Mouse (Mus musculus): ENCODE measurements at regions not wholly inside any gene's neighbourhood (a gene's known extent, or its start where the extent isn't known, plus 50 kb on each side); places are given as distances from the start of the nearest gene placed in this dataset.

DNA sequence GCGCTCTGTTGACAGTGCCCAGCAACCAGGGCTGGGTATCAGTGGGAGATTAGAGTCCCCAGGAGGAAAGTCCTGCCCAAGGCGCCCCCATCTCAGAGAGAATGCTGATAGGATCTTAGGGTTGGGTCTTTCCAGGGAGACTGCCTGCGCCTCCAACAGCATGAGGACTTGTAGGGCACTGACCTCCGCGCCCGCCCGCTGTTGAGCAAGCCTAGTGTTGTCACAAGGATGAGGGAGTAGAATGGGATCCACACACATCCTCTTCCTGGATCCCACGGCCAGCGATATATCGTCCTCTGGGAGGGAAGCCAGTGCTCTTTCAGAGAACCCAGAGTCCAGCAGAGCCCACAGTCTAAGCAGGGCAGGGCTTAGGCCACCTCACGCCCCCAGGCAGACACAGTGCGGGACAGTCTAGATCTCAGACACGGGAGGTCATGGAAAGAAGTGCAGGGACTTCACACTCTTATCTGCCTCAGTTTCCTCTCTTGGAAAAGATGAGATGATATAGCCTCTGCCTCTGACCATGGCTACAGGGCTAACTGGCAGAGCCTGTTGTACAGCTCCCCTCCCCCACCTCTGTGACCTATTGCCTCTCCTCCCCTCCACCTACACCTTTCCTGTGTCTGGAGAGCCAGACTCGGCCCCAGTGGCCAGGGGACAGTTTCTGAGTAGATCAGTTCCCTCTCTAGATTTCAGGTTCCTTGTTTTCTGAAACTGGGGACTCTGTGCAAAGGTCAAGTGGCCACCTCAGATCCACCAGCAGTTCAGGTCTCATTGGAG, 52.0 kb upstream of the Dusp5 start:
- 50% methylated on average over 14 of the region's 14 CpGs for WGBS (ENCODE audit: insufficient replicate concordance)

DNA sequence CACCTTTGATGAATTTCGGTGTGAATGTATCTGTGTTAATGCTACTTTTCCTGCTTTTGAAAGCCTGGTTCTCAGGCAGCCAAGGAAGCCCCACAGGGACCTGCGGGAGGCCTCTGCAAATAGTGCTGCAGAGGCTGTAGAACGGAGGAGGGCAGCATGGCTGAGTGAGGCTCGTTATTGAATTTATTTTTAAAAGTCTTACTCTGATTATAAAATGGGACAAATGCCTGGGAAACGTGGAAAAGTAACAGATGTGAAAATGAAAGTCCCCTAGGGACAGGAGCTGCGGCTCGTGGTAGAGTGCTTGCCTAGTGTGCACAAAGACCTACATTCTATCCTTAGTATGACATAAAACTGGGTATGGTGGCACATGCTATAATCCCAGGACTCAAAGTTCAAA, 59.7 kb upstream of the Dusp5 start:
- Histone ChIP-seq H3K27ac (ENCODE audit: low read depth, low read length) (no peak overlapping the region), H3K4me1 (ENCODE audit: control insufficient read depth, insufficient read depth, low read length) (no peaks in the 10 kb centered on the region), H3K9me3 (replicated peaks; ENCODE audit: control insufficient read depth, low read length) (peaks cover 6% of the 10 kb centered on the region; the same call in 1 of the 2 replicates), H3K36me3 (ENCODE audit: control insufficient read depth, insufficient read depth, low read length) (no peaks in the 10 kb centered on the region), H3K27me3 (ENCODE audit: control insufficient read depth, insufficient read depth, low read length) (no peaks in the 10 kb centered on the region), H3K4me3 (ENCODE audit: low read depth, low read length) (no peak overlapping the region), H3K4me2 (no peak overlapping the region), H3K9ac (ENCODE audit: low read depth, low read length) (no peak overlapping the region)
- 49% methylated on average over 7 of the region's 7 CpGs for WGBS (ENCODE audit: insufficient replicate concordance)
- ATAC-seq (replicated peaks; ENCODE audit: insufficient number of reproducible peaks, low FRiP score, low TSS enrichment): no peak

More for the DNA sequence above, 52.0 kb upstream of the Dusp5 start:
- no peaks in the 10 kb centered on the region; the same call in none of the 2 replicates for H3K4me1 ChIP-seq (ENCODE audit: control insufficient read depth, insufficient read depth, low read length)
- H3K27me3 ChIP-seq (ENCODE audit: control insufficient read depth, insufficient read depth, low read length): no peaks in the 10 kb centered on the region
- H3K27ac ChIP-seq (ENCODE audit: low read depth, low read length): no peak overlapping the region
- H3K4me2 ChIP-seq: no peak overlapping the region
- no peaks in the 10 kb centered on the region for H3K9me3 ChIP-seq (replicated peaks; ENCODE audit: control insufficient read depth, low read length)
- H3K36me3 ChIP-seq (ENCODE audit: control insufficient read depth, insufficient read depth, low read length): no peaks in the 10 kb centered on the region
- no peak overlapping the region for H3K9ac ChIP-seq (ENCODE audit: low read depth, low read length)
- H3K4me3 ChIP-seq (ENCODE audit: low read depth, low read length): no peak overlapping the region
- no peak for ATAC-seq (replicated peaks; ENCODE audit: insufficient number of reproducible peaks, low FRiP score, low TSS enrichment)

DNA sequence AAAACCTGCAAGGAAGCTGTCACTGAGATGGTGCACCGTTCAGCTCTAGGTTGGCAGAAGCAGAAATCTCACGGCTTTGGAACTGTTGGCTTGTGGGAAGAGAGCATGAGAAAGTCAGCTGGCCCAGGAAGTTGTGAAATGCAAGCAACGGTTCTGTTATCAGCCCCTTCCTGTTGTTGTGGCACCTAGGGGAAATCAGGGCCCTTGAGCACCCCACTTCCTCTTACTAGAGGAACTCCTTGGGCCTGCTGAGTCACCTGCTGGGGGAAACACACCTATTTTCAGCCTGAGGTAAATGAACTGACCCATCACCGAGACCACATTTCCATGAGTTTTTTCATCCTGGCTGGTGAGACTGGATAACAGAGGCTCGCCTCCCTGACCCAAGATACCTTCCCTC, 64.2 kb upstream of the Dusp5 start:
- WGBS (ENCODE audit: insufficient replicate concordance): 53% methylated on average over 5 of the region's 5 CpGs
- Histone ChIP-seq H3K27ac (ENCODE audit: low read depth, low read length) (no peak overlapping the region), H3K4me1 (ENCODE audit: control insufficient read depth, insufficient read depth, low read length) (peaks cover 3% of the 10 kb centered on the region; the same call in 1 of the 2 replicates), H3K4me3 (ENCODE audit: low read depth, low read length) (no peak overlapping the region), H3K36me3 (ENCODE audit: control insufficient read depth, insufficient read depth, low read length) (no peaks in the 10 kb centered on the region), H3K27me3 (ENCODE audit: control insufficient read depth, insufficient read depth, low read length) (no peaks in the 10 kb centered on the region), H3K4me2 (no peak overlapping the region), H3K9me3 (replicated peaks; ENCODE audit: control insufficient read depth, low read length) (peaks cover 6% of the 10 kb centered on the region; the same call in 1 of the 2 replicates), H3K9ac (ENCODE audit: low read depth, low read length) (no peak overlapping the region)
- ATAC-seq (replicated peaks; ENCODE audit: insufficient number of reproducible peaks, low FRiP score, low TSS enrichment): no peak

DNA sequence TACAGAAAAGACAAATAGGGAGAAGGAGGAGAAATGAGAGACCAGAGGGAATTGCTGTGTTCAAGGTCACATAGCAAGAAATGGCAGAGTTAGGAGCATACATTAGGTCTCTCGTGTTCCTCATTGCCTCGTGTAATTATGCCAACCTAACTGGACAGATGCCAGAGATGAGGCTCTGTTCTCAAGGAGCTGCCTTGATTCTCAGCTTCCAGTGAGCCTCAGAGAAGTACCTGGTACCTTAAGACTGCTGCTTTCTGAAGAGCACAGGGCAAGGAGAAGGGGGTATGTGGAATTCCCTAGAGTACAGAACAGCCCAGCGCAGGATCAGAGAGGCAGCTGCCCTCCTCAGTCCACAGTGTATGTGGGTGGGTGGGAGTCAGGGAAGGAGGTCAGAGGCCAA, 64.8 kb upstream of the Dusp5 start:
- Histone ChIP-seq H3K27ac (ENCODE audit: low read depth, low read length) (no peak overlapping the region), H3K36me3 (ENCODE audit: control insufficient read depth, insufficient read depth, low read length) (no peaks in the 10 kb centered on the region), H3K4me3 (ENCODE audit: low read depth, low read length) (no peak overlapping the region), H3K4me1 (ENCODE audit: control insufficient read depth, insufficient read depth, low read length) (peaks cover 3% of the 10 kb centered on the region; the same call in 1 of the 2 replicates), H3K4me2 (no peak overlapping the region), H3K9ac (ENCODE audit: low read depth, low read length) (no peak overlapping the region), H3K27me3 (ENCODE audit: control insufficient read depth, insufficient read depth, low read length) (no peaks in the 10 kb centered on the region), H3K9me3 (replicated peaks; ENCODE audit: control insufficient read depth, low read length) (peaks cover 6% of the 10 kb centered on the region; the same call in 1 of the 2 replicates)
- WGBS (ENCODE audit: insufficient replicate concordance): 79% methylated on average over 3 of the region's 3 CpGs
- no peak for ATAC-seq (replicated peaks; ENCODE audit: insufficient number of reproducible peaks, low FRiP score, low TSS enrichment)

DNA sequence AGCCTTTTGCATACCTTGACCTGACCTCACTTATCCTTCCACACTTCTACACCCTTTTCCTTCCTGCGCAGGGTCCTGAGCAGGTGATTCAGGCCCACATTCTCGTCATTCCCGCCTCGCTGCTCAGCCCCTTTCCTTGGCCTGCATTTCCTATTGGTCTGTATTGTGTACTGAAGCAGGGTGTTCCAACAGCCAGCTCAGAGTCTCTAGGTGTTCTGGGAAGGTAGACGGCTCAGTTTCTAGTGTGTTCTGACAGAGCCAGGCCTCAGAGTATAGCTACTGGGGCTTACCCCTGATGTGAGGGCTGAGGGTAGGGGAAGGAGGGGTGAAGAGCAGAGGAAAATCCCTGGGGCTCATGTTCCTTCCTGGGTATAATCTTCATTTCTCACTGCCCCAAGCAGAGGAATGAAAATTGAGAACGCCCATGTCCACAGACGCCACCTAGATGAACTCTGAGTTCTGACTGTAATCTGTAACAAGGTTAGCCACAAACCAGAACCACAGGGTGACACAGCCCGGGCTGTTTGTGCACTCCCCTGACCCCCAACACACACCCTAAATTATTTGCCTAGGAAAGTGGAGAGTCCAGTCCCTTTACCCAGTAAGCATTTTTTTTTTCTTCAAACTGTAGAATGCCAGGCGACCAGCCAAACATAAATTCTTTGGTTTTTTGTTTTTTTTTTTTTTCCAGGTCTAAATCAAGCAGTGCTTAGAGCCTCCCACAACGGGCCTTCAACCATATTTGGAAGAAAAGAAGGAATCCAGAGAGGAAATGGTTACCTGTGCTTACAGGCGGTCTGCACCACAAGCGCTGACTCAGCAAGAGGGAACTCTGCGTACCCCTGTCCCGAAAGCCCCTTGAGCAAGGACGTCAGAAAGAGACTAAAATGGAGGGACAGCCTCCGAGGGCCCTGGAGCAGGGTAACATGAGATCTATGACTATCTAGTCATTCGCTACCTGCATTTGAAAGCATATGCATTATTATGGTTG, 67.6 kb upstream of the Dusp5 start:
- Histone ChIP-seq H3K4me1 (ENCODE audit: control insufficient read depth, insufficient read depth, low read length) (peaks cover 3% of the 10 kb centered on the region; the same call in 1 of the 2 replicates), H3K27ac (ENCODE audit: low read depth, low read length) (no peak overlapping the region), H3K9ac (ENCODE audit: low read depth, low read length) (no peak overlapping the region), H3K9me3 (replicated peaks; ENCODE audit: control insufficient read depth, low read length) (0 out of 2 replicates have a peak, but pooled peaks cover 2% of the 10 kb centered on the region), H3K4me2 (peak overlapping the region; percentile 38; the same call in 1 of the 2 replicates), H3K27me3 (ENCODE audit: control insufficient read depth, insufficient read depth, low read length) (no peaks in the 10 kb centered on the region), H3K36me3 (ENCODE audit: control insufficient read depth, insufficient read depth, low read length) (no peaks in the 10 kb centered on the region), H3K4me3 (ENCODE audit: low read depth, low read length) (no peak overlapping the region)
- 59% methylated on average over 17 of the region's 17 CpGs for WGBS (ENCODE audit: insufficient replicate concordance)
- no peak for ATAC-seq (replicated peaks; ENCODE audit: insufficient number of reproducible peaks, low FRiP score, low TSS enrichment)

DNA sequence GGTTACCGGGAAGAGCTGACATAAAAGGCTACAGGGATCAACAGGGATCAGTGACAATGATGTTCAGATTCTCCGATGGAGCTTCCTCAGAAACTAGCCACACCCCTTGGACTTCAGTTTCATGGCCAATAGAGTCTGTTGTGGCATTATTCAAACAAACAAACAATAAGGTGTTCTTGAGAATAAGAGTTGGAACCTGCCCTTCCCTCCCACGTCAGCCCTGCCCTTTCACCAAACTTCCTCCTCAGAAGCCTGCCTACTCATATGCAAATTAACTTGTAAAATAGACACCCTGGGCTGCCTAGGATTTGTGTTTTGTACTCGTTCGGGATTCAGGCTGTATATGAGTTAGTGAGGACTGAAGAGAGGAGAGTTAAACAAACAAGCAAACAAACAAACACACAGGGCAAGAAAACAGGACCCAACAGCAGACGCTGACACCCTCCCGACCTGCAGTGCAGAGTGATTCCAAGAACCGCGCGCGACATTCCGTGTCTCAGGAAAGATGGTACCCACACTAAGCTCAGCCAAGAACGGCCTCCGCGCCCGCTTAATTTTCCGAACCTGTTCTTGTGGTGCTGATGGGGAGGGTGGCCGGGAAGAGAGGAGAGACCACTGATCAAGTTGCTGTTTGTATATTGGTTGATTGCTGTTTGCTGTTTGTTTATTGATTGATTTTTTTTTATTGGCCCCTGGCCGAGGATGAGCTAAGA, 68.4 kb upstream of the Dusp5 start:
- no peak overlapping the region for H3K9ac ChIP-seq (ENCODE audit: low read depth, low read length)
- no peak for ATAC-seq (replicated peaks; ENCODE audit: insufficient number of reproducible peaks, low FRiP score, low TSS enrichment)
- peaks cover 3% of the 10 kb centered on the region; the same call in 1 of the 2 replicates for H3K4me1 ChIP-seq (ENCODE audit: control insufficient read depth, insufficient read depth, low read length)
- H3K27ac ChIP-seq (ENCODE audit: low read depth, low read length): no peak overlapping the region
- WGBS (ENCODE audit: insufficient replicate concordance): 11% methylated on average over 19 of the region's 19 CpGs
- peak overlapping the region; percentile 38 for H3K4me2 ChIP-seq
- H3K36me3 ChIP-seq (ENCODE audit: control insufficient read depth, insufficient read depth, low read length): no peaks in the 10 kb centered on the region
- no peak overlapping the region for H3K4me3 ChIP-seq (ENCODE audit: low read depth, low read length)
- H3K27me3 ChIP-seq (ENCODE audit: control insufficient read depth, insufficient read depth, low read length): no peaks in the 10 kb centered on the region
- no peaks in the 10 kb centered on the region for H3K9me3 ChIP-seq (replicated peaks; ENCODE audit: control insufficient read depth, low read length)

DNA sequence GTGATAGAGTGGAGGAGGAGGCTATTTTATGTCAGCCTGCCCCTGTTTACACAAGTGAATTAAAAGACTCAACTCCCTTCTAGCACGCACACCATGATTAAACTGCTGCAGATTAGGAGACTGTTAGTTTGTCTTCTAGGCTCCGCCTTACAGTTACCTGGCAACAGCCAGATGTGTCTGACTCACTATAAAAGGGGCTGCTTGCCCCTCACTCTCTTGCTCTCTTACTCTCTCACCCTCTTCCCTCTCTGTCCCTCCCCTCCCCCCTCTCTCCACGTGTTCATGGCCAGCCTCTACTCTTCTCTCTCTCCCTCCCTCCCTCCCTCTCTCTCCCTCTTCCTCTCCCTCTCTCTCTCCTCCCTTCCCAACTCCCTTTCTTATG, 69.0 kb upstream of the Smndc1 start:
- Histone ChIP-seq H3K27ac (ENCODE audit: low read depth, low read length) (no peak overlapping the region), H3K9ac (ENCODE audit: low read depth, low read length) (no peak overlapping the region), H3K4me3 (ENCODE audit: low read depth, low read length) (no peak overlapping the region), H3K4me2 (no peak overlapping the region), H3K4me1 (ENCODE audit: control insufficient read depth, insufficient read depth, low read length) (peaks cover 3% of the 10 kb centered on the region; the same call in 1 of the 2 replicates), H3K27me3 (ENCODE audit: control insufficient read depth, insufficient read depth, low read length) (no peaks in the 10 kb centered on the region), H3K9me3 (replicated peaks; ENCODE audit: control insufficient read depth, low read length) (no peaks in the 10 kb centered on the region), H3K36me3 (ENCODE audit: control insufficient read depth, insufficient read depth, low read length) (no peaks in the 10 kb centered on the region)
- WGBS (ENCODE audit: insufficient replicate concordance): 19% methylated on average over 3 of the region's 3 CpGs
- ATAC-seq (replicated peaks; ENCODE audit: insufficient number of reproducible peaks, low FRiP score, low TSS enrichment): no peak

DNA sequence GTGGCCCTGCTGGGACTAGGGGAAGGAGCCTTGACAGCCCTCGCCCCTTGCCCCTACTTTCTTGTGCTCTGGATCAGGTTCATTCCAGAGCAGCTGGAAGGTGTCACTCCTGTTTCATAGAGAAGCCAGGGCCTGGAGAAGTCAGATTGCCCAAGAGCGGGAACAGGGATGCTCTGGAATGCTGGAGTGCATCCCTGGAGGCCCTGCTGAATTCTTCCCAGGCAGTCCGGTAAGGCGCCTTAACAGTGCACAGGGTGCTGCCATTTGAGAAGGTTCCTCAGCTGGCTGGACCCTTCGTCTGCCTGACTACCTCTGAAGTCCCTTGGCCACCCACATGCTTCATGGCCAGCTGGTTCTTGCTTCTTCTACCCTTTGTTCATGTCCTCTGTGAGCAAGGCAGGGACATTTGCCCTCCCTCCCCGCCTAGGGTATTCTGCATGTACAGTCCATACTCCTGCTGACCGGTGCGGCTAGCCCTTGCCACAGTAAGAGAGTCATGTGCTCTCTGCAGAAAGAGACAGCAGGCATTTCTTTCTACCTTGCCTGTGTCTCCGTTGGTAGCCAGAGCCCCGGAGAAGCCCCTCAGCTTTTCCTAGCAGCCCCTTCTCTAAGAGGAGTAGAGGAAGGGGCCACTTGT, 68.5 kb upstream of the Smndc1 start:
- 36% methylated on average over 10 of the region's 10 CpGs for WGBS (ENCODE audit: insufficient replicate concordance)
- ATAC-seq (replicated peaks; ENCODE audit: insufficient number of reproducible peaks, low FRiP score, low TSS enrichment): no peak
- no peak overlapping the region for H3K4me2 ChIP-seq

More for the DNA sequence above, 68.5 kb upstream of the Smndc1 start:
- Histone ChIP-seq H3K27ac (ENCODE audit: low read depth, low read length) (0 out of 2 replicates have a peak overlapping the region, but pooled peaks have one; percentile 24), H3K27me3 (ENCODE audit: control insufficient read depth, insufficient read depth, low read length) (no peaks in the 10 kb centered on the region), H3K4me3 (ENCODE audit: low read depth, low read length) (no peak overlapping the region), H3K9ac (ENCODE audit: low read depth, low read length) (no peak overlapping the region), H3K36me3 (ENCODE audit: control insufficient read depth, insufficient read depth, low read length) (no peaks in the 10 kb centered on the region), H3K9me3 (replicated peaks; ENCODE audit: control insufficient read depth, low read length) (no peaks in the 10 kb centered on the region), H3K4me1 (ENCODE audit: control insufficient read depth, insufficient read depth, low read length) (peaks cover 7% of the 10 kb centered on the region)

Data from heart, embryonic 11.5 days (tissue).